Mouse (Mus musculus) Muller cell, postnatal 12 days (primary cell): ENCODE measurements at regions not wholly inside any gene's neighbourhood (a gene's known extent, or its start where the extent isn't known, plus 50 kb on each side); places are given as distances from the start of the nearest gene placed in this dataset.

ENCODE experiments used
- DNase-seq: peaks from one replicate; pipeline ENCODE4 v3.0.0-alpha.2; 2015; ENCODE audit errors: inconsistent ontology term

DNA sequence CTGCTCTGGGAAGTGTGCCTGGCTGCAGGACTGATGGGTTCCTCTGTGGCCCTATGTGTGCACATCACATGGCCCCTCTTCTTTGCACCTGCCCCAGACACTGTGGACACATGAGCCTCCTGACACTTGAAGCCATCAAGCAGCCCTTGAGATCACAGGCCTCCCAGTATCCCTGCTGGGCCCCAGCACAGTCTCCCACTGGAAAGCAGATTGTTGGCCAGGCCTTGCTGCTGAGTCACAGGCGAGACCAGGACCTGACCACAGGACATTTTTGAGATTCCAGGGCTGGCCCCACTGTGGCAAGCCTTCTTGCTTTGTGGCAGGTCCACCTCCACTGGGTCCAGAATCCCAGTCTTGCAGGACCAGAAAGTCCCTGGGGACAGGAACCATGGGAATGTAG lies 105.5 kb upstream of the Ccnd1 start:
- DNase-seq: peak; percentile 95

DNA sequence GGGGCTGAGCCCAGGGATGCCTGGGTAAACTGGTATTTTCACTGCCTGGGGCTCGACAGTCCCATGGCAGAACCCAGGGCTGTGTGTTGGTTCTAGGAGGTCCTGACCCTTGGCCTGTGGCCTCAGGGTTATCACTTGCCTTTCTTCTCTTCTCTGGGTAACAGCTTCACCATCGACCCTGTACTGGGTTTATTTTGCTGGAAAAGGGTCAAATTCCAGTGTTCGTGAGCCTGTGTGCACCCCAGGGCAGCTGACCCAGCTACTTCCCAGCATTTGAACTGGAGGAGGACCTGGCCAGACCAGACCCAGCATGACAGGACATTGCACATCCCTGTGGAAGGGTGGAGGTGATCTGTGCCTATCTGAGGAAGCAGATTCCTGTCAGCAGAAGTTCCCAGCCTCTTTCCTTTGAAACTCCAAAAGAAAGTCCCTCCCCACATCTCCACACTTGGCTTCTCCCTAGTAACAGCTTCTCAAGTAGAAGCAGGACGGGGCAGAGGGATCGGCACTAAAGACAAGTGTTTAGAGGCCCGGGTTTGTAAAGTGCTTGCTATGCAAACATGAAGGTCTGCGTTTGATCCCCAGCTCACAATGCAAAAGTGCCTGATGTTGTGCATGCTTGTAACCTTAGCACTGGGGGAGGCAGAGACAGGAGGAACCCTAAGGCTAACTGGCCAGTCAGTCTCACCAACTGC lies 103.9 kb upstream of the Ccnd1 start:
- peak; percentile 40 for DNase-seq

DNA sequence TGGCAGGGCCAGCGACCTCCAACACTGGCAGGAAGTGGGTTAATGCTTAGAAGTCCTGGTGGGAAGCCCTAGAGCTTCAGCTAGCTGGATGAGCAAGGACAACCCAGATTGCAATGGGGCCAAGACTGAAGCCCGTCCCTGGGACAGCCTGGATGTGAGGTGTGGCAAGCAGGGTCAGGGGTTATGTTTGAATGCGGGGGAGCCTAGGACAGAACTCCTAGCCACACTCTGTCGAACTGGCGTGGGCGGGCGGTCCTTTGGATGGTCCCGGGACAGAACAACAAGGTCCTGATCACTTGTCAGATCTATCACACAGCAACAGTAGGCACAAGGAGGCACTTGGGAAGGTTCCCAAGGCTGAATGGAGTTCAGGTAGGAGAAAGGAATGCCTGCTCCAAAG lies 101.1 kb upstream of the Ccnd1 start:
- no peak for DNase-seq

DNA sequence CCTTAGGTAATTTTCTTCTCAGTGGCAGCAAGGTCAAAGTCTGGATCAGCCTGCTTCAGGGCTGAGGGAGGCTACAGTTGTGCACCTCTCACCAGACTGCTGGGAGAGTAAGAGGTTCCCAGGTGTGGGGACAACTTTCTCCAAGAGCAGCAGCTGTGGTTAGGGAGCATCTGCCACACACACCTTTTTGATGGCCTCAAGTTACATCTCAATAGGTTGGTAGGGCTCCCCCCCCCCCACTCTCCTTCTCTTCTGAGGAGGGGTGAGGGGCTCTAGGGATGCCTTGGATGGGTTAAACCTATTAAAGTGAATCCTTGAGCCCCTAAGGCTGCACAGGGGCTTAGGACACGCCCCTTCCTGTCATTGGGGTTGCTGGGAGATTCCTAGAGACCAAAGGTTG lies 94.7 kb upstream of the Ccnd1 start:
- DNase-seq: no peak

DNA sequence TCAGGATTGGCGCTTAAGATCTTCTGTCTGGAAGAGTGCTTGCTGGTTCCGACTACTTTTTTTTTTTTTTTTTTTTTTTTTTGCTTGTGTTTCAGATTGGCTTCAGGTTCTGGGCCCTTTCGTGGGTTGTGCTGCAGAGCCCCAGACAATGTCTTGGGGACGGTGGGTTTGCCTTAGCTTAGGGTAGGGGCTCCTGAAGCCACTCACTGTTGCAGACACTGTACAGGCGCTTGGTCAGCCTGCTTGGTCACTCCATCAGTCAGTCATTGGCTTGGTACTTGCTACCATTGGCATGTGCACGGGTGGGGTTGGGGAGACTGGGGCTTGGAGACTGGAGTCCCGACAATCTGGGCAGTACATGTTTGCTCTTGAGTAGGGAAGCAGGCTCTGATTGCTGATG lies 91.5 kb upstream of the Ccnd1 start:
- DNase-seq: no peak

DNA sequence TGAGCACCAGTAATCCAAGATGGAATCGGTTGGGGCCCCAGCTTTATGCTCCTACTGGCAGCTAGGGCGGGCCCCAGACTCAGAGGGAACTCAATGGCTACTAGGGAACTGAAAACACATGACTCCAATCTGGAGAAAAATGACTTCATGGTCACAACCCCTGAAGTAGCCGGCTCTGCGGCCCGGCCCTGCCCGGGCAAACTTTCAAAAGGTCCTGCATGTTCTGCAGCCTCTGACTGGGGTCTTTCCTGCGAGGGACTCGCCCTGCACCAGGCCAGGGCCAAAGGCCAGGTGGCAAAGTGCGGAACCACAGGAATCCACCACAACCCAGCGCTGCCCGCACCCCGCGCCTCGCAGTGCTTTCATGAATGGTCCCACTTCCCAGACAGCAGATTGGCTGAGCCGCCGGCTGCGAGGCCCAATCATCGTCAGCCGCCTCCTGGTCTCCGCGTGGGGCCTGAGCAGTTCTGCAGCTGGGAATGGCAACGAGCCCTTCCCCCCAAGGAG lies 91.0 kb upstream of the Ccnd1 start:
- peak; percentile 90 for DNase-seq

DNA sequence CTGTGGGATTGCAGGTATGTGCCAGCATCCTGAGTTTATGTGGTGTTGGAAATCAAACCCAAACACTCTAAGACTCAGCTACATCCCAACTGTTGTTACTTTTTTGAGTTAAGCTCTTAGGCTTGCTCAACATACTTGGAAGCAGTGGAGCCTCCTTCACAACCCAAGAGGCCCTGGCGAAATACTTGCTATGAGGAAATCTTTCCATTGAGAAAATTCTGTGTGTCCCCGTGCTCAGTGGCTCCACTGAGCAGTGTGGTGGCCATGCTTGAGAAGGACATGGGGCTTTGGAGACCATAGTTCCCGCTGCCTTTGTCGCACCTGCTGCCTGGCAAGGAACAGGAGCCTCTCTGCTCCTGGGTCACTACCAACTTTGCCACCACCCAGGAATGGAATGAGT lies 89.9 kb upstream of the Ccnd1 start:
- DNase-seq: no peak

DNA sequence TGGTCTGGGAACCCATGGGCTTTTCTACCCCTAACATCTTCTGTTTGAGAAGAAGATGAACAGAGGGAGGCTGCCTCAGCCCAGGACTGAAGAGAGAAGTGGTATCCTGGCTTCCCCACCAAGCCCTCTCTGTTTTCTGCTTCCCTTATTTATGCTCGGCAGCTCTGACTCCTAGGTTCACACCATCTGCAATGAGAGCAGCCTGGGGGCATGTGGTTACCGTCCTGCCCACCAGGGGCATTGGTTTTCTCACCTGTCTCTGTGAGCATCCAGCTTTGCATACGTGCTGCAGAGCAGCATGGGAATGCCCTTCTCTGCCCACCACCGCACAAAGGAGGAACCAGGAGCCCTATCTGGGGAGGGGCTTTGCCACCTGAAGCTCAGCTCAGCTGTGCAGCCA lies 89.4 kb upstream of the Ccnd1 start:
- DNase-seq: no peak

DNA sequence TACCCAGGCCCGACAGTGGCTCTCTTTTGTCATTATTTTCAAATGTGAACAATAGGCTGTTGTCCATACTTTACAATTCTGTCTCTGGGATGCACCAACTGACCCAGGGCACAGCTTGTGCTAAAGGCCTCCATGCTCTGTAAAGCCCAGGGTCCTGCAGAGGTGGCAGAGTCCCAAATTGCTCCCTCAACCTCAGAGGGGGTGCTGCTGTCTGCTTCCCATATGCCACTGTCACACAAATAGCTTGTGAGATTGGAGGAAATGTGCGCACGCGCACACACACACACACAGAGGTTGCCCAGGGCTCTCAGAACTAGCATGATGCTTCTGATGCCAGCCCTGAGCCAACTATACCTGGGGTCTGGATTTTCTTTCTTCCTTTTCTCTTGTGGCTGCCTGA lies 87.3 kb upstream of the Ccnd1 start:
- no peak for DNase-seq

DNA sequence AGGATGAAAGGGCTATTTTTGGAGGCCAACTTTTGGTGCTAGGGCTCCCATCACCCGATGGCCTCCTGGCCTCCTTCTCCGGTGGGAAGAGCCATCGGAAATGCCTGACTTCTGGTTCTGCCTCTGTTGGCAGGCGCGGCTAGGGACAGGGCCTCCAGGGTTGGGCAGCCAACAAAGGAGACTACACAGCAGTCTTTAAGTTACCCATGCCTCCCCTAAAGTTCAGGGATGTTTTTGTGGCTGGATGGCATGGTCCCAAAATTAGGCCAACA lies 86.2 kb upstream of the Ccnd1 start:
- no peak for DNase-seq

DNA sequence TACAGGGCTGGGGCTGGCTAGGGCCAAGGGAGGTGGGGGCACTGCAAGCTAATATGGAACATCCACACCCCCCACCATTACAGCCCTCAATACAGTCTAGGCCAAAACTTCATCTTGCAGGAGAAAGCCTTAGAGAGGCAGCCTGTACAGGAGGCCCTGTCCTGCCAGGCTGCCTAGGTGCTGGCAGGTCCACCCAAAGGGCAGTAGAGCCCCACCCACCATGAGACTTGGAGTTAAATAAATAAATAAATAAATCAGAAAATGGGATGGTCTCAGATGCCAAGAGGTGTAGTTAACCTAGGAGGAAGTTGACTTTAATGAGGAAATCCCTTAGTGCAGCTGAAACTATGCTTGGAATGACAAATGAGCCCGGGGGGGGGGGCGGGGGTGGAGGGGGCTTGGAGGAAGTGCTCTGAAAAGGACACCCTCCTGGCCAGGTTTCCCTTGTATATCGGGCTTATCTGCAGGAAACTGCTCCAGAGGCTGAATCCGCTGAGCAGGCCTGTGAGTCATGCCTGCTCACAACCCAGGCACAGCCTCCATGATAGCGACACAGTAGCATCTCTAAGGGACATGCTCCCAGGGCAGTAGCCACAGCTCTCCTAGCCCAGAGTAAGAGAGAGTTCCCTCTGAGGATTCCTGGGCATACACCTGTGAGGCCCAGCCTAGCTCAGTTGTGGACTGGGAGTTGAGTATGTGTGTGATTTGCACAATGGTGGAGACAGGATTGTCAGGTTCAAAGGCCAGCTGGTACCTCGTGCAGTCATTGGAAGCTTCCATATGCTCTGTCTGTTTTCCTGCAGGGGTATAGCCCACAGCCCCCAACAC lies 85.7 kb upstream of the Ccnd1 start:
- DNase-seq: peak; percentile 23

DNA sequence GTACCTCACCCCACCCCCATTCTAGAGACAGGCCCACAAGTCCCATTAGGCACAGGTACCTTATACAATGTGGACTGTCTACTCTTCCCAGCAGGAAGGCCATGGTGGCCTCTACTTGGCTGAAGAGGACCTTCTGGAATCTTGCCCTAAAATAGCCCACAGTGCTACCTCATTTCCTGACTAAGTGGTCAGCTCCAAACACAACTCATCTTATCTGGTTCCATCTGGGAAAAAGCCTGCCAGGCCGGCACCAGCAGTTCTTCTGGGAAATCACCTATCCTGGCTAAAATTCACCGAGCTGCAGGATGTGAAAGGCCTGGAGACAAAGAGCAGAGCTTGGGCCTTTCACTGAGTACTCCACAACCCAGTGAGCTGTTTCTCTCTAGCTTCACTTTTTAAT lies 84.9 kb upstream of the Ccnd1 start:
- DNase-seq: no peak

DNA sequence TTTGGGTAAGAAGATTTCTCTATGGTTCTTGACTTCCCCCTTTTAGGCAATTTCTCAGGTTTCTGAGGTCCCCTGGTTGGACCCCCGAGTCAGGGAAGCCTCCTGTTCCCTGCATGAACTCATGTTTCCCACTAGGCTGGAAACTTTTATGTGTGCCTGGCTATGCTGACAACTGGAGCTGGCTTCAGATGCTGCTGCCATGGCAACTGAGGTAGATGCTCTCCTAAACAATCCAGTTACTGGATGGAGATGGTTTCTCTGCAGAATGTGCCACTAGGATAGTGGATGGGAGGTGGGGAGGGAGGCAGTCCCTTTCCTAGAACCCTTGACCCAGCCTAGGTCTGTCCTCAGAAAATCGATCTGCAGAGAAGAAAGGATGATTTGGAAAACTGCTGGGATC lies 79.4 kb upstream of the Ccnd1 start:
- no peak for DNase-seq

DNA sequence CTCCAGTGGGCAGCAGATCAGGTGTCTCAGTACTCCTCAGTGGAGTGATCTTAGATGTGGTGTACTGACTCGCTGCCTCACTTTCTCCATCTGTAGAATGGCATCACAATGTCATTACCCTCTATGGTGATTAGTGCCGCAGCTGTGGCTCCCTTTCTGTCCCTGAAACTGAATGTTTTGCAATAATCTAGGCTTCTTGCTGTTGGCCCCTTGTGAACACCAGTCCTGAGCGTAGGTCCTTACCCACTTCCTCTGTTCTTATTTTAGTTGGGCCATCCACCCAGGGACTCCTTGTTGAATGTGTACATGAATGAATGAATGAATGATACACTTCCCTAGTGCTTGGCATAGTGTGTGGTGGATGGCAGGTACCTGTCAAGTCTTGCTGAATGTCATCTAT lies 78.4 kb upstream of the Ccnd1 start:
- no peak for DNase-seq

DNA sequence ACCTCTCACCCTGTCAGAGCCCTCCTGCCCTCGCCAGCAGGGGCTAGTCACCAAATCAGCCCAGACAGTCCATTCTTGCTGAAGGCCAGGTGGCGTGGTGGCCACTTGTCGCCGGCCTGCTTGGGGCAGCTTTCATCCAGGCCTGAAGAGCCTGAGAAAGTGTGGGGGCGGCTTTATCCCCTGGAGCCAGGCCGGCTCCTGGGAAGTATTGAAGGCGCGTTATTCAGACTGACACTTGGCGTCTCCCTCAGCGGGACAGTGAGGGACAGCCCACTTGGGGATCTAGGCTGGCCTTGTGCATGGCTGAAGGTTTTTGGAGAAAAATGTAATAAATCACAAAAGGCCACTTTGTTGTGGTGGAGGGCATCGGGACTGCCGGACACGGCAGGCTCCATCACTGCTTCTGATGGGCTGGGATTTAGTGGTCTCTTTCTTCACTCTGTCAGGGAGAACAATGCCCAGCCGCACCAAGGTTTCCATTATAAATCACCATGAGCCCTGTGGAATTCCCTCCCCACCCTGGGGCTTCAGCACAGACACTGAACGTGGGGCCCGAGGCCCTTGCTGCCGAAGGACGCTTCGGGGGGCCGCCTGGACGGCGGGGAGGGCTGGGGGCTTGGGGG lies 75.8 kb upstream of the Ccnd1 start:
- peak; percentile 53 for DNase-seq

DNA sequence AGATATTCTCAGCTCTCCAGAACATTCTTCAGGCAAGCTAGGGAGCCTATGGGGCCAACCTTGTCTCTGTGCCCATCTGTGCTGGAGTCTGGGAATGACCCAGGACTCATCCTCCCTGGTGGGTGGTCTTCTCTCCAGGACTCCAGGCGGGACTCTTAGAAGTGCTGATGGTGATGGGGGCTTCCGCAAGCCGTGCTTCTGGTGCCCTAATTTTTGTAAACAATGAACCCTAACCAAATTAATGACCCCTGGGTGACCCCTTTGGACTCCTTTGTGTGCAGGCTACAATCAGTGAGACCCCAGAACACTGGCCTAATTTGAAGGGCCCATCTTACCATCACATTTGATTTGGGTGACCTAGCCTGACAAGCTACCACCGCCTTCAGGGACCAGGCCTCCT lies 71.0 kb upstream of the Ccnd1 start:
- no peak for DNase-seq

DNA sequence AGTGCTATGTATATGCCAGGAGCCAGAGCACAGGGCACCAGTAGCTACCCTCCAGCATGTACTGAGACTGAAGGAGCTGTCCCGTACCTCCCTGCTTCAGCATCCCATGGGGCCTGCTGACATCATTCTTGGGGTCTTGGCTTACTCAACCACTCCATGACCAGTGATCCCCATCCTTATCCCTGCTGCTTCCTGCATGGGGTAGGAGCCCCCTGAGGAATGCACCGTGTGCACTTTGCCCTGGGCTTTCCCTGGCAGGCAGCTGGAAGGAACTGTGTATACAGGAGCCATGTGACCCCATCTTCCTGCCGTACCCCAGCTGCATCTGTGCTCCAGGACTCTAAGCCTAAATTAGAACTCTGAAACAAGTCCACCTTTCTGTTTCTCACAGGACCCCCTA lies 70.3 kb upstream of the Ccnd1 start:
- no peak for DNase-seq

DNA sequence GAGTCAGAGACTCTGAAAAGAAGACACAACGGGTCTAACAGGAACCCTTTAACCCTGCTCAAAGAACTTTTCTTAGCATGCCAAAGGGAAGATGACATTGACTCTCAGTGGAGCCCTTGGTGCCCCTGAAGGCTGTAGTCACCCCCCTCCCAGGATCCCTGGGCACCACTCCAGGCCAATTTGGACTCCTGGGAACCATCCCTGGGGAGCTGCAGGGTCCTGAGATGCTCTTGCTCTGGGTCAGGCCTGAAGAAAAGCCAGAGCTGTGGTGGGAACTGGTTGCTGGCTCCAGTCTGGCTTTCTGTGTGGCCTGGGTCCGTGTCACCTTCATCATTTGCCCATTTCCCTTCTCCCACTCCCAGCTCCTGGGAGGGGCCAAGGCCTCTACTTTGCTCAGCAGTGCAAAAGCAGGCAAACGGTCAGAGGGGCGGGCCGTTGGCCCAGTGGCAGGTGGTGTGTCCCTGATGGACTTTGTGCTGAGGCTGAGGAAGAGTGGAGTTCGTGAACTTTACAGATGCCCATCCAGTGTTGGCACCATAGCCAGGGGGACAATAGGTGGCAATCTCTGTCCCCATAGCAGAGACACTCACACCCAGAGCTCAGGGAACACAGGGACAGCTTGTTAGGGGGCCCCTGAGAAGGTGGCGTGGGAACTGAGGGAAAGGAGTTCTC lies 69.1 kb upstream of the Ccnd1 start:
- DNase-seq: no peak

DNA sequence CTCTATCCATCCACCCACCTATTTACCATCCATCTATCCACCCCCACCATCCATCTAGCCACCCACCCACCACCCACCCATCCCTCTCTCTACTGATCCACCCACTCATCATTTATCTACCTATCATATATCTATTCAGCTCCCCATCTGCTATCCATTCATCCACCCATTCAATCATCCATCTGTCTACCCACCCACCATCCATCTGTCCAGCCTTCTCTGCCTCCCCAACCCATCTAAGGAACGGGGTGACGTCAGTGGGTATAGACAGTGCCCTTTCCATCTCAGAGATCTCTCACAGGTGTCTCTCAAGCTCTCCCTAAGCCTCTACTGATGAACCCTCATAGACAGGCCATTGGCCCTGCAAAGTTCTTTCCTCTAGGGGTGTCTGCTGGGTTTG lies 67.5 kb upstream of the Ccnd1 start:
- DNase-seq: no peak

DNA sequence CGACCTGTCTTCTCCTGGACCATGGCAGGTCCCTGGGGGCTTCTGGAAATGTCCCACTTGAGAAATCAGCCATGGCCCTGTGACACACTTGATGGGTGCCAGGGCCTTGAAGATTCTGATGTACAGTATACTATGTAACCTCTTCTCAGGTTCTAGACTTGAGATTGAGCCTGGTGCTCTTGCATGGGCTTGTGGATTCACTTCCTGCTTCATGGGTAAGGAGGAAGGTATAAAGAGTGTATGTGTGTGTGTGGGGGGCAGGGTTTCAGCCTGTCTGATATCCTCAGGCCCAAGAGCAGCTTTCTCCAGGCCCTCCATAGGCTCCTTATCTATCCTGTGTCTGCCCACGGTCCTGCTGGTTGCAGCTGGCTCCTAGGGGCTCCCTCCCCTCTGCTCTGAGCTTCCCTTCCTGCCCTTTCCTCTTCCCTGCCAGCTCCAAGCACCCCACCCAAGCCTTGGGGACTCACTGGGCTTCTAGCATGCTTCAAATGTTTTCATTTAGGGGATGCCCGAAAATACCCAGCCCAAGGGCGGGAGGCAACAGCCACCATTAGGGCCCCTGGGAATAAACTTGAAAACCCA lies 61.9 kb upstream of the Ccnd1 start:
- DNase-seq: no peak

DNA sequence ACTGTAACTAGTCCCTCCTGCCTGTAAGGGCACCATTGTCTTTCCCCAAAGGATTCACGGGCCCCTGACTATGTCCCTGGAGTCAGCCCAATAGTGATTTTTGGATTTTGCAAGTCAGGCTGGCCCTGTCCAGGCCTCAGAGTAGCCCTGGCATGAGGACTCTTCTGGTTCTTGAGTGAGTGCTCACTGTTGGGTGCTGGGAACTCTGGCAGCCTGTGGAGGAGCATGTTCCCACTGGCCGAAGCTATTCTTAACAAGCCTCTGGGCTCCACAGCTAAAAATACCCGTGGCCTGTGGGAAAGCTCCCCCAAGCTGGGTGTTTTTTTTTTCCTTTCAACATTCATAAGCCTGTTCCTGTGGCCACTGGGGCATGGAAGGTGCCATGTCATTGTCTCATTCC lies 60.0 kb upstream of the Ccnd1 start:
- DNase-seq: no peak

DNA sequence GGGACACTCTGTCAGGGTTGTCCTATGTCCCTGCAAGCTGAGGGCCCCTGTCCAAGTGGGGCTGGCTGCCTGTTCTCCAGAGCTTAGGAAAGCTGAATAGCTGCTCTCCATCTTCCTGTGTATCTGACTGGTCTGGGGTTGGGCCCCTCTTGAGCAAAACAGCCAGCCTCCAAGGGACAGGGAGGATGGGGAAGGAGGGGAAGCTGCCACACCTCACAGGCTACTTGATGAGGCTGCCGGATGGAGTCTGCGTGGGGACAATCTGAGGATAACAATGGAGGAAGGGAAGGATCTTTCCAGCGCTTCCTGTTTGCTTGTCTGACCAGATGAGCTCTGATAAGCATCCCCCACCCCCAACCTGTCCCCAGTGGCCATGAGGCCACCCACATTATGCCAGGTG lies 57.1 kb upstream of the Ccnd1 start:
- no peak for DNase-seq
